Mouse (Mus musculus) embryonic facial prominence, embryonic 10.5 days (tissue): ENCODE measurements at regions not wholly inside any gene's neighbourhood (a gene's known extent, or its start where the extent isn't known, plus 50 kb on each side); places are given as distances from the start of the nearest gene placed in this dataset.
A peak's percentile ranks its signal among the peaks of the same experiment; 100 is the strongest.

ENCODE experiments used
- DNase-seq: peaks from one replicate; pipeline ENCODE4 v3.0.0-alpha.2; 2017; ENCODE audit warnings: low spot score
- H3K27ac ChIP-seq: fragments of 300-500 bp; sonication (generic); replicated peaks from 2 replicates; pipeline ENCODE4 v1.5.1; 2016; ENCODE audit warnings: mild to moderate bottlenecking
- H3K27me3 ChIP-seq: fragments of 300-500 bp; sonication (generic); replicated peaks from 2 replicates; pipeline ENCODE4 v1.6.1; 2016; ENCODE audit warnings: low read depth, mild to moderate bottlenecking; ENCODE audit not compliant: poor library complexity, severe bottlenecking
- H3K36me3 ChIP-seq: fragments of 300-500 bp; sonication (generic); replicated peaks from 2 replicates; pipeline ENCODE4 v1.6.1; 2016; ENCODE audit warnings: mild to moderate bottlenecking, moderate library complexity
- H3K4me1 ChIP-seq: fragments of 300-500 bp; sonication (generic); 2 replicates; pipeline ENCODE4 v1.6.1; 2016
- H3K4me3 ChIP-seq: fragments of 300-500 bp; sonication (generic); 2 replicates; pipeline ENCODE4 v1.5.1; 2016; ENCODE audit warnings: mild to moderate bottlenecking, moderate library complexity
- H3K9me3 ChIP-seq: fragments of 300-500 bp; sonication (generic); 2 replicates; pipeline ENCODE4 v1.6.1; 2016; ENCODE audit warnings: mild to moderate bottlenecking
- WGBS: fragments of 180-500 bp; shearing (Covaris S2); methylation state at CpG from one replicate; pipeline ENCODE4 v1.1.7; 2016; 5-methylcytosine and 5-hydroxymethylcytosine counted together

DNA sequence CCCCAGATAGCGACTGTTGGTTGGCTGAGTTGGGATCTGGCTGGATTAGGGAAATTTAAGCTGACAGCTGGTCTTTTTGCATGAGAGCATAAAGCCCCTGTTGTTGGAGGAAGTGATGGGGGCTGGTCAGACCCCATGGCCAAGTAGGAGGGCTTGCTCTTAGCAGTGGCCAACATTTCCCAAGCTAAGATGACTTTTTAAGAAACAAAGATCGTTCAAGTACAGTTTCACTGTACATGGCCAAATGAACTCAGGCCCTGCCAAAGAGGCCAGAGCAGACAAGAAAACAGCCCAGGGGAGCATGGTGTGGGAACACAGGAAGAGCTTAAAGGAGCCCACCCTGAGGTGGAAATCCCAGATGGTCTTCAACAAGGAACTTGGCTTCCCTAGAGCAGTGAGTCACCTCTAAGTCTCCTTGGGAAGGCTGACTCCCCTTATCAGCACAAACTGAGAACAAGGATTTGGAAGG lies 128.0 kb upstream of the Ankrd55 start:
- WGBS = 43% methylated on average over 2 of the region's 2 CpGs
- DNase-seq = no peak

DNA sequence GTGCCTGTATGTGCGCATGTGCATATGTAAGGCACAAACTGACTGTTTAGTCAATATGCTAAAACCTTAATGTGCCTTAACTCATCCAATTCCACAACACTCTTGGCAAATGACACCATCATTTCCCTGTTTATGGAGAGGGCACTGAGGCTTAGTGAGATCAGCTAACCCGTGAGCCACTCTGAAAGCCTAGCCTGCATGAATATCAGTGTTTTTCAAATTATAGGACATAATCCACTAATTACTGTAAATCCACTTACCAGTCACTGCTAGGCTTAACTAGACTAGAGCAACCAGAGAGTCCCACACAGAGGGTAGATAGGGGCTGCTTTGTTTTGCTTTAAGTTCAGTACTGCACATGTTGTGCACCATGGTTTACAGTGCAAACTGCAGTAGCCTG lies 127.5 kb upstream of the Ankrd55 start:
- H3K4me3 ChIP-seq = no peak overlapping the region
- no peak overlapping the region for H3K27ac ChIP-seq
- no peak for DNase-seq

More for the DNA sequence above, 128.0 kb upstream of the Ankrd55 start:
- H3K36me3 ChIP-seq = no peaks in the 10 kb centered on the region
- H3K4me3 ChIP-seq = no peak overlapping the region
- H3K4me1 ChIP-seq = peaks cover 22% of the 10 kb centered on the region
- H3K27me3 ChIP-seq = 0 out of 2 replicates have a peak, but pooled peaks cover 4% of the 10 kb centered on the region
- no peak overlapping the region; the same call in 1 of the 2 replicates for H3K27ac ChIP-seq
- H3K9me3 ChIP-seq = no peaks in the 10 kb centered on the region

GRCm38 (mm10) chr13:112161886-112162285 lies 126.4 kb upstream of the Ankrd55 start:
- 84% methylated on average over 2 of the region's 2 CpGs for WGBS
- Histone ChIP-seq H3K36me3 (no peaks in the 10 kb centered on the region), H3K27ac (no peak overlapping the region), H3K4me1 (peaks cover 34% of the 10 kb centered on the region), H3K27me3 (peaks cover 4% of the 10 kb centered on the region; the same call in 1 of the 2 replicates), H3K9me3 (no peaks in the 10 kb centered on the region), H3K4me3 (no peak overlapping the region)
- no peak for DNase-seq

More for the DNA sequence above, 127.5 kb upstream of the Ankrd55 start:
- H3K27me3 ChIP-seq = peaks cover 4% of the 10 kb centered on the region; the same call in 1 of the 2 replicates
- 83% methylated on average over 2 of the region's 2 CpGs for WGBS
- H3K9me3 ChIP-seq = no peaks in the 10 kb centered on the region
- H3K36me3 ChIP-seq = no peaks in the 10 kb centered on the region
- H3K4me1 ChIP-seq = peaks cover 23% of the 10 kb centered on the region

- Histone ChIP-seq H3K4me1 (peaks cover 23% of the 10 kb centered on the region), H3K36me3 (no peaks in the 10 kb centered on the region), H3K9me3 (no peaks in the 10 kb centered on the region), H3K27ac (no peak overlapping the region), H3K4me3 (no peak overlapping the region), H3K27me3 (peaks cover 4% of the 10 kb centered on the region; the same call in 1 of the 2 replicates)
- DNase-seq = no peak
- 42% methylated on average over 2 of the region's 2 CpGs for WGBS
Observed at GRCm38 (mm10) chr13:112165921-112166320, 122.3 kb upstream of the Ankrd55 start.

- H3K27me3 ChIP-seq = peaks cover 4% of the 10 kb centered on the region; the same call in 1 of the 2 replicates
- no peaks in the 10 kb centered on the region for H3K36me3 ChIP-seq
- peak; percentile 24 for DNase-seq
- H3K27ac ChIP-seq = peak overlapping the region; percentile 44
- 27% methylated on average over 10 of the region's 10 CpGs for WGBS
- H3K4me3 ChIP-seq = 0 out of 2 replicates have a peak overlapping the region, but pooled peaks have one; percentile 3
- H3K9me3 ChIP-seq = no peaks in the 10 kb centered on the region
- peaks cover 23% of the 10 kb centered on the region for H3K4me1 ChIP-seq
Observed at GRCm38 (mm10) chr13:112166338-112166802, 121.9 kb upstream of the Ankrd55 start.

DNA sequence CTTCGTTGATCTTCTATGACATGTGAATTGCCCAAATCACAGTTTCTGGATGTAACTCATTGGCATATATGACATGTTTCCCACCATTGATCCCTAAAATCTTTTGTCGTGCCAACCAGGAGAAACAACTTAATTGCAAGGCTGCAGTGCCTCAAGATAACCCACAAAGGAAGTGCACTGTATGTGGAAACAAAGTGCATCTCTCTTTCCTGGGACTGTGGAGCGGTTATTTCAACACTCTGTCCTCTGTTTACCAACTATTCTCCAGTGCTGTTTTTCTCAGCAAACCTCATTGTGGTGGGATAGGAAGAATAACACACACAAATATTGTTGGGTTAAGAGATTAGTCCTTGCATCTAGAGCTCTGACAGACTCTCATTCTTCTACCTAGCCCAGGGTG lies 119.8 kb upstream of the Ankrd55 start:
- 86% methylated on average over 3 of the region's 3 CpGs for WGBS
- H3K4me1 ChIP-seq = peaks cover 23% of the 10 kb centered on the region

GRCm38 (mm10) chr13:112170872-112171271 lies 117.4 kb upstream of the Ankrd55 start:
- 86% methylated on average over 3 of the region's 3 CpGs for WGBS
- DNase-seq = no peak

More for the DNA sequence above, 119.8 kb upstream of the Ankrd55 start:
- Histone ChIP-seq H3K36me3 (no peaks in the 10 kb centered on the region), H3K27ac (no peak overlapping the region), H3K4me3 (no peak overlapping the region), H3K27me3 (peaks cover 4% of the 10 kb centered on the region; the same call in 1 of the 2 replicates), H3K9me3 (no peaks in the 10 kb centered on the region)
- DNase-seq = no peak

GRCm38 (mm10) chr13:112171940-112172715 lies 116.1 kb upstream of the Ankrd55 start:
- no peak overlapping the region for H3K4me3 ChIP-seq
- H3K27me3 ChIP-seq = no peaks in the 10 kb centered on the region
- DNase-seq = no peak
- no peaks in the 10 kb centered on the region for H3K36me3 ChIP-seq
- H3K27ac ChIP-seq = no peak overlapping the region
- no peaks in the 10 kb centered on the region for H3K9me3 ChIP-seq
- H3K4me1 ChIP-seq = no peaks in the 10 kb centered on the region; the same call in 1 of the 2 replicates
- 86% methylated on average over 11 of the region's 11 CpGs for WGBS

More at GRCm38 (mm10) chr13:112170872-112171271, 117.4 kb upstream of the Ankrd55 start:
- no peaks in the 10 kb centered on the region for H3K36me3 ChIP-seq
- H3K27me3 ChIP-seq = no peaks in the 10 kb centered on the region; the same call in 1 of the 2 replicates
- no peaks in the 10 kb centered on the region for H3K9me3 ChIP-seq
- H3K4me3 ChIP-seq = no peak overlapping the region
- H3K4me1 ChIP-seq = peaks cover 13% of the 10 kb centered on the region
- no peak overlapping the region for H3K27ac ChIP-seq

- H3K27ac ChIP-seq = no peak overlapping the region
- no peak overlapping the region for H3K4me3 ChIP-seq
- 88% methylated on average over 8 of the region's 8 CpGs for WGBS
- no peaks in the 10 kb centered on the region for H3K4me1 ChIP-seq
- no peak for DNase-seq
- H3K36me3 ChIP-seq = no peaks in the 10 kb centered on the region
- no peaks in the 10 kb centered on the region for H3K27me3 ChIP-seq
- H3K9me3 ChIP-seq = no peaks in the 10 kb centered on the region
Observed at GRCm38 (mm10) chr13:112173973-112174372, 114.3 kb upstream of the Ankrd55 start.

GRCm38 (mm10) chr13:112178031-112178430 lies 110.2 kb upstream of the Ankrd55 start:
- Histone ChIP-seq H3K36me3 (no peaks in the 10 kb centered on the region), H3K27me3 (no peaks in the 10 kb centered on the region), H3K27ac (no peak overlapping the region), H3K9me3 (no peaks in the 10 kb centered on the region), H3K4me1 (no peaks in the 10 kb centered on the region), H3K4me3 (no peak overlapping the region)
- WGBS = 89% methylated on average over 4 of the region's 4 CpGs
- DNase-seq = no peak

GRCm38 (mm10) chr13:112183996-112184395 lies 104.3 kb upstream of the Ankrd55 start:
- Histone ChIP-seq H3K4me3 (no peak overlapping the region), H3K9me3 (no peaks in the 10 kb centered on the region), H3K4me1 (peaks cover 22% of the 10 kb centered on the region), H3K36me3 (no peaks in the 10 kb centered on the region), H3K27me3 (no peaks in the 10 kb centered on the region), H3K27ac (no peak overlapping the region)
- DNase-seq = no peak
- 93% methylated on average over 10 of the region's 10 CpGs for WGBS

GRCm38 (mm10) chr13:112185116-112185515 lies 103.1 kb upstream of the Ankrd55 start:
- no peaks in the 10 kb centered on the region for H3K9me3 ChIP-seq
- WGBS = 35% methylated on average over 12 of the region's 12 CpGs
- H3K27ac ChIP-seq = peak overlapping the region; percentile 70
- no peaks in the 10 kb centered on the region for H3K27me3 ChIP-seq
- H3K4me3 ChIP-seq = 0 out of 2 replicates have a peak overlapping the region, but pooled peaks have one; percentile 21
- no peaks in the 10 kb centered on the region for H3K36me3 ChIP-seq
- DNase-seq = peak; percentile 64
- peaks cover 29% of the 10 kb centered on the region for H3K4me1 ChIP-seq

DNA sequence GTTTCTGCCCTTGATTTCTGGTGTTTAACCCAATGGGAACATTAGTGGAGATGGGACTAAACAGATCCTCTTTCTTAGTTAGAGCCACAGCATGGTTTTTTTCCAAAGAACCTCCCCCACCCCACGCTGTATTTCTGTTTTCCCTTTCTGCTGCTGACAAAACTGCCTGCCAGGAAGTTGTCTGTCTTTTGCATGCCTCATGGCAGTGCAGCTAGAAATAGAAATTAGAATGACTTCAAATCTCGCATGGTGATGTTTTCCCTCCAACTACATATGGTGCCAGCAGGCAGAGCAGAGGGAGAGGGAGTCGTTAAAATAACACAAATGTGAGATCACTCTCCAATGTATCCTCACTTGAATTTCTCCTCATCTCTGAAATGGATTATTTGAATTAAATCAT lies 101.0 kb upstream of the Ankrd55 start:
- peaks cover 41% of the 10 kb centered on the region for H3K4me1 ChIP-seq
- 75% methylated on average over 3 of the region's 3 CpGs for WGBS
- no peak overlapping the region for H3K27ac ChIP-seq
- DNase-seq = no peak
- H3K36me3 ChIP-seq = no peaks in the 10 kb centered on the region
- H3K4me3 ChIP-seq = no peak overlapping the region
- H3K9me3 ChIP-seq = no peaks in the 10 kb centered on the region
- H3K27me3 ChIP-seq = no peaks in the 10 kb centered on the region
